Comparison of ENCODE assay signal across 20 mouse cellular contexts in genomic region chr6:85232836-85233623, GRCm38 (mm10). TPM values are rescaled to one million over a fixed set of nuclear protein-coding genes. Genes with fewer than 3 reads are reported as not detected.
DNase-seq lines count a peak whose midpoint lies in the region; ATAC-seq and TF ChIP-seq lines count a peak whose summit lies in the region.
"Had no signal": no experiment of that assay in that cellular context is flagged by ENCODE, and none has a peak within 500 bp of the region (broad histone marks: within the 10 kb centered on the region; RNA-seq: fewer than 3 reads in every experiment).

No protein-coding gene starts in this region.

- WGBS in kidney, embryonic 15.5 days = 20% methylated on average over 7 of the region's 7 CpGs
- WGBS in stomach, embryonic 14.5 days = 27% methylated on average over 7 of the region's 7 CpGs
- WGBS in liver, postnatal 0 days (ENCODE audit: insufficient replicate concordance) = 40% methylated on average over 7 of the region's 7 CpGs

- TF ChIP-seq EP300 in liver, postnatal 0 days (IDR thresholded peaks at IDR 0.05; ENCODE audit: low read depth) = no peak

- DNase-seq in kidney, adult 8-10 months = no peak
- peak; percentile 45 for DNase-seq in adrenal gland, adult 8-10 months
- DNase-seq in adrenal gland, postnatal 25 days = peak; percentile 45
- DNase-seq in liver, postnatal 0 days = no peak
- DNase-seq in right cerebral cortex, postnatal 10 days (ENCODE audit: low spot score in 2 of 2) = no peak
- DNase-seq: cerebellum, adult 11 months; forebrain, postnatal 0 days; gastrocnemius, postnatal 14 days; kidney, adult 9 months had no signal

- H3K27ac ChIP-seq in kidney, embryonic 15.5 days = 0 out of 2 replicates have a peak overlapping the region, but pooled peaks have one; percentile 27
- no peak overlapping the region for H3K27ac ChIP-seq in stomach, embryonic 14.5 days (ENCODE audit: low read length)
- H3K27ac ChIP-seq in liver, postnatal 0 days (ENCODE audit: low read depth) = no peak overlapping the region
- H3K27ac ChIP-seq: hindbrain, embryonic 13.5 days; limb, embryonic 13.5 days; neural tube, embryonic 12.5 days had no signal

- no peaks in the 10 kb centered on the region for H3K36me3 ChIP-seq in kidney, embryonic 15.5 days
- H3K36me3 ChIP-seq in stomach, embryonic 14.5 days (ENCODE audit: control insufficient read depth, insufficient read depth, low read length) = no peaks in the 10 kb centered on the region
- no peaks in the 10 kb centered on the region for H3K36me3 ChIP-seq in liver, postnatal 0 days (replicated peaks; ENCODE audit: insufficient read depth, low read length)
- H3K36me3 ChIP-seq: hindbrain, embryonic 13.5 days; limb, embryonic 13.5 days; neural tube, embryonic 12.5 days had no signal

- H3K27me3 ChIP-seq in kidney, embryonic 15.5 days = no peaks in the 10 kb centered on the region
- no peaks in the 10 kb centered on the region for H3K27me3 ChIP-seq in stomach, embryonic 14.5 days (ENCODE audit: control insufficient read depth, insufficient read depth, low read length)
- no peaks in the 10 kb centered on the region for H3K27me3 ChIP-seq in liver, postnatal 0 days (ENCODE audit: insufficient read depth, low read length)
- H3K27me3 ChIP-seq: limb, embryonic 13.5 days had no signal

- no peak overlapping the region for H3K4me3 ChIP-seq in kidney, embryonic 15.5 days (replicated peaks)
- no peak overlapping the region for H3K4me3 ChIP-seq in stomach, embryonic 14.5 days (ENCODE audit: low read depth, low read length)
- H3K4me3 ChIP-seq in liver, postnatal 0 days (ENCODE audit: low read depth, low read length) = no peak overlapping the region
- H3K4me3 ChIP-seq: hindbrain, embryonic 13.5 days; limb, embryonic 13.5 days; neural tube, embryonic 12.5 days had no signal

- no peak overlapping the region for H3K9ac ChIP-seq in kidney, embryonic 15.5 days
- H3K9ac ChIP-seq in stomach, embryonic 14.5 days (replicated peaks; ENCODE audit: low read depth, low read length) = no peak overlapping the region
- no peak overlapping the region for H3K9ac ChIP-seq in liver, postnatal 0 days (replicated peaks)
- H3K9ac ChIP-seq: forebrain, postnatal 0 days; hindbrain, embryonic 13.5 days; limb, embryonic 13.5 days; neural tube, embryonic 12.5 days had no signal

- no peak overlapping the region for H3K4me2 ChIP-seq in kidney, embryonic 15.5 days
- no peak overlapping the region for H3K4me2 ChIP-seq in stomach, embryonic 14.5 days (replicated peaks; ENCODE audit: low read depth, low read length)
- H3K4me2 ChIP-seq in liver, postnatal 0 days (ENCODE audit: low read depth, low read length) = no peak overlapping the region
- H3K4me2 ChIP-seq: hindbrain, embryonic 13.5 days; limb, embryonic 13.5 days; neural tube, embryonic 12.5 days had no signal

- no peak for TF ChIP-seq CTCF in liver, postnatal 0 days (IDR thresholded peaks at IDR 0.05; ENCODE audit: low read depth)

- no peaks in the 10 kb centered on the region for H3K9me3 ChIP-seq in kidney, embryonic 15.5 days (replicated peaks)
- H3K9me3 ChIP-seq in stomach, embryonic 14.5 days (ENCODE audit: control insufficient read depth, low read depth, low read length) = no peaks in the 10 kb centered on the region
- H3K9me3 ChIP-seq in liver, postnatal 0 days (ENCODE audit: low read length) = no peaks in the 10 kb centered on the region
- H3K9me3 ChIP-seq: hindbrain, embryonic 13.5 days; limb, embryonic 13.5 days; neural tube, embryonic 12.5 days had no signal

- ATAC-seq in kidney, embryonic 15.5 days (replicated peaks; ENCODE audit: low FRiP score) = no peak
- ATAC-seq in stomach, embryonic 14.5 days (ENCODE audit: insufficient number of reproducible peaks, insufficient read depth, low FRiP score, low read depth) = peak; percentile 43; the same call in 1 of the 2 replicates
- ATAC-seq in liver, postnatal 0 days = no peak
- ATAC-seq: forebrain, postnatal 0 days had no signal

- H3K4me1 ChIP-seq in kidney, embryonic 15.5 days = peaks cover 39% of the 10 kb centered on the region
- H3K4me1 ChIP-seq in stomach, embryonic 14.5 days (ENCODE audit: control insufficient read depth, insufficient read depth, low read length) = peaks cover 10% of the 10 kb centered on the region; the same call in 1 of the 2 replicates
- H3K4me1 ChIP-seq in liver, postnatal 0 days (ENCODE audit: insufficient read depth) = no peaks in the 10 kb centered on the region

RNA-seq across cellular contexts. Expression of gene Emx1, which starts 45.8 kb away (rescaled TPM):
- polyA plus RNA-seq in kidney, embryonic 15.5 days (2015; fragmentation: Nextera tagmentation; extraction: Ambion mirVana) = 12.1 and 12.9 TPM in 2 replicates
- total RNA-seq in adrenal gland, adult 8-10 months (2022) = not detected
- not detected in 2 replicates for total RNA-seq in adrenal gland, postnatal 25 days (2021)
- not detected in 2 replicates for polyA plus RNA-seq in stomach, embryonic 14.5 days (2014; fragmentation: Nextera tagmentation; extraction: Ambion mirVana)
- polyA plus RNA-seq in liver, postnatal 0 days (2015; fragmentation: Nextera tagmentation; extraction: Ambion mirVana) = not detected in 2 replicates
- total RNA-seq: common myeloid progenitor, adult 5-6 weeks; gastrocnemius, postnatal 14 days; heart, adult 8-10 months; MEL had no signal
- polyA plus RNA-seq: heart, postnatal 0 days; hindbrain, embryonic 13.5 days; liver, embryonic 16.5 days; spleen, adult 2 months had no signal

Comparison
In these comparisons a context has a peak if more than half of its experiments do, and no peak if none do; other contexts are left out.
1. DNase-seq: peak in adrenal gland, adult 8-10 months (single experiment) and adrenal gland, postnatal 25 days (single experiment); none in kidney, adult 8-10 months (0 of 2), liver, postnatal 0 days (single experiment) and right cerebral cortex, postnatal 10 days (0 of 2).
2. RNA of gene Emx1, which starts 45.8 kb away (polyA plus RNA-seq): 12.1 to 12.9 TPM in kidney, embryonic 15.5 days; not detected in stomach, embryonic 14.5 days and not detected in liver, postnatal 0 days; every median in the first group is over 10 times any median in the second.